Mouse (Mus musculus) forebrain, embryonic 12.5 days (tissue): ENCODE measurements around the gene Slc38a9. TPM values are rescaled to one million over a fixed set of nuclear protein-coding genes. Genes with fewer than 3 reads are reported as not detected.
"Not testable (repeated sequence)": the region's sequence is repeated elsewhere in the genome, so short reads cannot be mapped to it uniquely, and the experiment has no call there.

Experiments
- ATAC-seq: fragments of 200-750 bp; cut with Nextera tagmentation; 2 replicates; pipeline ENCODE4 v1.8.0; 2017; ENCODE audit warnings: moderate TSS enrichment; ENCODE audit not compliant: low FRiP score
- H3K27ac ChIP-seq: fragments of 300-500 bp; sonication (generic); 2 replicates; pipeline ENCODE4 v1.5.1; 2016; ENCODE audit warnings: mild to moderate bottlenecking
- H3K27me3 ChIP-seq: fragments of 300-500 bp; sonication (generic); 2 replicates; pipeline ENCODE4 v1.6.1; 2016; ENCODE audit warnings: mild to moderate bottlenecking
- H3K36me3 ChIP-seq: fragments of 300-500 bp; sonication (generic); replicated peaks from 2 replicates; pipeline ENCODE4 v1.6.1; 2016; ENCODE audit warnings: mild to moderate bottlenecking
- H3K4me1 ChIP-seq: fragments of 300-500 bp; sonication (generic); 2 replicates; pipeline ENCODE4 v1.6.1; 2016
- H3K4me2 ChIP-seq: fragments of 300-500 bp; sonication (generic); 2 replicates; pipeline ENCODE4 v1.6.1; 2016; ENCODE audit warnings: mild to moderate bottlenecking, moderate library complexity
- H3K4me3 ChIP-seq: fragments of 300-500 bp; sonication (generic); replicated peaks from 2 replicates; pipeline ENCODE4 v1.5.1; 2016; ENCODE audit warnings: mild to moderate bottlenecking
- H3K9ac ChIP-seq: fragments of 300-500 bp; sonication (generic); 2 replicates; pipeline ENCODE4 v1.6.1; 2016; ENCODE audit warnings: mild to moderate bottlenecking
- H3K9me3 ChIP-seq: fragments of 300-500 bp; sonication (generic); 2 replicates; pipeline ENCODE4 v1.6.1; 2016
- WGBS: fragments of 180-500 bp; shearing (Covaris S2); methylation state at CpG from one replicate; pipeline ENCODE4 v1.1.7; 2016; 5-methylcytosine and 5-hydroxymethylcytosine counted together
- polyA plus RNA-seq: library from polyadenylated mRNA; unstranded; fragments of >200 nt; fragmentation: Nextera tagmentation; extraction: Ambion mirVana; gene quantifications from 2 replicates; pipeline ENCODE4 v1.2.1, GENCODE M21; 2016

The Slc38a9 gene
- polyA plus RNA-seq, 1 experiment from 2014 or later: 22.2 TPM

- ATAC-seq: no peak
- WGBS: 97% methylated on average over 10 of the region's 10 CpGs
Observed at GRCm38 (mm10) chr13:112692870-112693553, 32.5 kb downstream of the Slc38a9 start.

DNA sequence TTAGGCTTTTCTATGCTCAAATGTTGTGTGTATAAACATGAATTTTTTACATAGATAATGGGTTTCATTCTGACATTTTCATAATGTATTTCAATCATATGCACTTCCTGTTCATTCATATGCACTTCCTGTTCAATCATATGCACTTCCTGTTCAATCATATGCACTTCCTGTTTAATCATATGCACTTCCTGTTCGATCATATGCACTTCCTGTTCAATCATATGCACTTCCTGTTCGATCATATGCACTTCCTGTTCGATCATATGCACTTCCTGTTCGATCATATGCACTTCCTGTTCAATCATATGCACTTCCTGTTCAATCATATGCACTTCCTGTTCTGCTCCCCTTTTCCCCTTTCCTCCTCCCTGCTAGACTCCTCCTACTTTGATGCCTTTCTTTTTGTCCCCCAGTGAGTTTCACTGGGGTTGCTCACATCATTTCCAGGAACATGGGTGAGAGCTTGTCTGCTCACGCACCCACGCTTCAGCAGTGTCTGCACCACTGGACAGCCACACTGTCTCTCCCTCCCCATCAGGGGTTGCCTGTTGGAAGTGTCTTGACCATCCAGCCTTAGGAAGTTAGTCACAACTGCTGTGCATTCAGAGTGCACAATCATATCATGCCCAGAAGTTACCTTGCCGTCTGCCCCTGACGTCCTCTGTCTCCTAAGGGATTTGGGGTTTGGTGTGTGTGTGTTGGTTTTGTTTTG is 35.1 kb downstream of the Slc38a9 start:
- no peak overlapping the region for H3K4me2 ChIP-seq
- H3K4me3 ChIP-seq: no peak overlapping the region
- no peaks in the 10 kb centered on the region for H3K4me1 ChIP-seq
- WGBS: 94% methylated on average over 8 of the region's 8 CpGs
- H3K27ac ChIP-seq: no peak overlapping the region
- H3K9me3 ChIP-seq: 0 out of 2 replicates have a peak, but pooled peaks cover 4% of the 10 kb centered on the region
- no peak overlapping the region for H3K9ac ChIP-seq
- H3K27me3 ChIP-seq: no peaks in the 10 kb centered on the region
- no peak for ATAC-seq
- peaks cover 24% of the 10 kb centered on the region for H3K36me3 ChIP-seq

More at GRCm38 (mm10) chr13:112692870-112693553, 32.5 kb downstream of the Slc38a9 start:
- Histone ChIP-seq H3K9me3 (0 out of 2 replicates have a peak, but pooled peaks cover 4% of the 10 kb centered on the region), H3K36me3 (peaks cover 8% of the 10 kb centered on the region), H3K4me1 (no peaks in the 10 kb centered on the region), H3K9ac (no peak overlapping the region), H3K4me2 (no peak overlapping the region), H3K27me3 (no peaks in the 10 kb centered on the region), H3K27ac (no peak overlapping the region), H3K4me3 (no peak overlapping the region)

DNA sequence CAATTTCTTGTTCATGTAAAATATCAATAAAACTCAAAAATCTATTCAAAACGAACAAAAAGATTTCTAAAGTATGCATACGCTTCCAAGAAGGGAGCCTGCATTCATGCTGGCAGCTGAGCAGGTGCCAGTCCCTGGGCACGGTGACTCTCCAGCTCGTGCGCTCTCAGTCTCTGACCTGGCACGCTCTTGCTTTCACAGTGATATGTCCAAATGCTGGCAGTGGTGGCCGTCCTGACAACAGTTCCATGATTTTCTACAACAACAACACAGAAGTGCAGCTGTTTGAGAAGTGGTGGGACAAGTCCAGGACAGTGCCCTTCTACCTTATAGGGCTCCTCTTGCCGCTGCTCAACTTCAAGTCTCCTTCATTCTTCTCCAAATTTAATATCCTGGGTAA is 40.7 kb downstream of the Slc38a9 start:
- 90% methylated on average over 8 of the region's 8 CpGs for whole genome bisulfite sequencing
- Histone ChIP-seq H3K27ac (no peak overlapping the region), H3K9me3 (no peaks in the 10 kb centered on the region), H3K36me3 (peaks cover 16% of the 10 kb centered on the region), H3K9ac (no peak overlapping the region), H3K4me2 (no peak overlapping the region), H3K4me3 (no peak overlapping the region), H3K4me1 (no peaks in the 10 kb centered on the region), H3K27me3 (no peaks in the 10 kb centered on the region)
- ATAC-seq: no peak

DNA sequence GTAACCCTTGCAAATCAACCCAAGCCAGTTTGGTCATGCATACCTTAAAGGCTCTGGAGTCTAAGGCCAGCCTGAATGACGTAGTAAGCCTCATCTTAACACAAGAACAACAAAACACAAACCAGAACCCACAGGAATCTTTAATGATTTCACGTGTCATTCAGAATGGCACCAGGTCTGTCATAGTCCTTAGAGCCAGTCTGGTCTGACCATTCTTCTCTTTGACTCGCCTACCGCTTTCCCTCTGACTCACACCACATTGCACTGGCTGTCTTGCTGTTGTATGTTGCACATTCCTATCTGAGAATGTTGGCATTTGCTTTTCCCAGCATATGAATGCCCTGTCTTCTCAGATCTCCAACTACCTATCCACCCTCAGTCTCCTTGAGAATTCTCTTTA is 45.8 kb downstream of the Slc38a9 start:
- Histone ChIP-seq H3K4me1 (no peaks in the 10 kb centered on the region), H3K9me3 (no peaks in the 10 kb centered on the region), H3K27me3 (no peaks in the 10 kb centered on the region), H3K9ac (no peak overlapping the region), H3K4me2 (no peak overlapping the region), H3K27ac (no peak overlapping the region), H3K4me3 (no peak overlapping the region), H3K36me3 (no peaks in the 10 kb centered on the region; the same call in 1 of the 2 replicates)
- ATAC-seq: no peak
- WGBS: 85% methylated on average over 4 of the region's 4 CpGs

DNA sequence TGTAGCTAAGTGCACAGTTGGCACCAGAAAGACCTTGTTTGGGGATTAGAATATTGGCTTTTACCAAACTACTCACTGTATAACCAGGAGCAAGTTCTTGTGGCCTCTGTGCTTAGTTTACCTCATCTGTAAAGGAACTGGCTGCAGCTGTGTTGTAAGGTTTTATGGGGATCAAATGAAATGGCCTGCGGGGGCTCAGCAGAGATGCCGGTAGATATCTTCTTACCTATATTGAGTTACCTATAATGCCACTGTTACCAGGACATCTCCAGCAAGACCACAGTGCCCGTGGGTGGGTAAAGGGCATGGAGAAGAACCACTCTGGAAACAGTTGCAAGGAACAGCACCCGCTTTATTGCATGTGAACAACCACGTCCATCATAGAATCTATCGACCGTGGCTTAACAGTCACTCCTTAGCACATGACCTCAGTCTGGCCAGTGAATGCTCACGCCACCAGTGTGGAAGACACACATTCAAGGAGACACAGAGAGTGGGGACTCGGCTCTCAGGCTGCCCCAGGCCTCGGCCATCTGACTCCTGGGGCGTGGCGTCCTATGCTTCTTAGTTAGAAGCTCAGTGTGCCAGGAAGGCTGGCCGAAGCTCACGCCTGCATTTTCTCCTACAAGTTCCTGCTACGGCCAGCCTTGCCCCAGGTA is 59.7 kb downstream of the Slc38a9 start:
- peaks cover 9% of the 10 kb centered on the region; the same call in 1 of the 2 replicates for H3K36me3 ChIP-seq
- no peak overlapping the region for H3K4me3 ChIP-seq
- no peaks in the 10 kb centered on the region for H3K27me3 ChIP-seq
- peaks cover 9% of the 10 kb centered on the region for H3K4me1 ChIP-seq
- no peak overlapping the region for H3K4me2 ChIP-seq
- WGBS: 91% methylated on average over 15 of the region's 15 CpGs
- H3K27ac ChIP-seq: no peak overlapping the region
- no peak overlapping the region for H3K9ac ChIP-seq
- ATAC-seq: no peak
- H3K9me3 ChIP-seq: no peaks in the 10 kb centered on the region

GRCm38 (mm10) chr13:112721946-112722729 is 61.6 kb downstream of the Slc38a9 start:
- ATAC-seq: no peak
- H3K9me3 ChIP-seq: no peaks in the 10 kb centered on the region
- H3K4me3 ChIP-seq: no peak overlapping the region
- H3K27ac ChIP-seq: no peak overlapping the region
- no peaks in the 10 kb centered on the region for H3K27me3 ChIP-seq
- no peak overlapping the region for H3K4me2 ChIP-seq
- H3K9ac ChIP-seq: no peak overlapping the region
- WGBS: 17% methylated on average over 9 of the region's 9 CpGs
- H3K36me3 ChIP-seq: peaks cover 9% of the 10 kb centered on the region; the same call in 1 of the 2 replicates
- peaks cover 9% of the 10 kb centered on the region for H3K4me1 ChIP-seq

GRCm38 (mm10) chr13:112724260-112724659 is 63.7 kb downstream of the Slc38a9 start:
- H3K27me3 ChIP-seq, H3K4me2 ChIP-seq, H3K9ac ChIP-seq, H3K27ac ChIP-seq, H3K4me3 ChIP-seq, H3K36me3 ChIP-seq, H3K4me1 ChIP-seq, ATAC-seq, H3K9me3 ChIP-seq: not testable (repeated sequence)

GRCm38 (mm10) chr13:112726002-112726401 is 65.5 kb downstream of the Slc38a9 start:
- WGBS: 87% methylated on average over 3 of the region's 3 CpGs
- H3K27ac ChIP-seq: no peak overlapping the region
- no peak overlapping the region for H3K9ac ChIP-seq
- no peak overlapping the region for H3K4me3 ChIP-seq
- H3K9me3 ChIP-seq: no peaks in the 10 kb centered on the region
- H3K36me3 ChIP-seq: 0 out of 2 replicates have a peak, but pooled peaks cover 3% of the 10 kb centered on the region
- ATAC-seq: no peak
- H3K4me2 ChIP-seq: no peak overlapping the region
- peaks cover 9% of the 10 kb centered on the region for H3K4me1 ChIP-seq
- H3K27me3 ChIP-seq: no peaks in the 10 kb centered on the region

GRCm38 (mm10) chr13:112733311-112733710 is 72.8 kb downstream of the Slc38a9 start:
- Histone ChIP-seq H3K27ac (no peak overlapping the region), H3K4me1 (no peaks in the 10 kb centered on the region), H3K4me3 (no peak overlapping the region), H3K9me3 (no peaks in the 10 kb centered on the region), H3K36me3 (no peaks in the 10 kb centered on the region), H3K27me3 (no peaks in the 10 kb centered on the region), H3K4me2 (no peak overlapping the region), H3K9ac (no peak overlapping the region)
- no peak for ATAC-seq
- WGBS: 91% methylated on average over 12 of the region's 12 CpGs

DNA sequence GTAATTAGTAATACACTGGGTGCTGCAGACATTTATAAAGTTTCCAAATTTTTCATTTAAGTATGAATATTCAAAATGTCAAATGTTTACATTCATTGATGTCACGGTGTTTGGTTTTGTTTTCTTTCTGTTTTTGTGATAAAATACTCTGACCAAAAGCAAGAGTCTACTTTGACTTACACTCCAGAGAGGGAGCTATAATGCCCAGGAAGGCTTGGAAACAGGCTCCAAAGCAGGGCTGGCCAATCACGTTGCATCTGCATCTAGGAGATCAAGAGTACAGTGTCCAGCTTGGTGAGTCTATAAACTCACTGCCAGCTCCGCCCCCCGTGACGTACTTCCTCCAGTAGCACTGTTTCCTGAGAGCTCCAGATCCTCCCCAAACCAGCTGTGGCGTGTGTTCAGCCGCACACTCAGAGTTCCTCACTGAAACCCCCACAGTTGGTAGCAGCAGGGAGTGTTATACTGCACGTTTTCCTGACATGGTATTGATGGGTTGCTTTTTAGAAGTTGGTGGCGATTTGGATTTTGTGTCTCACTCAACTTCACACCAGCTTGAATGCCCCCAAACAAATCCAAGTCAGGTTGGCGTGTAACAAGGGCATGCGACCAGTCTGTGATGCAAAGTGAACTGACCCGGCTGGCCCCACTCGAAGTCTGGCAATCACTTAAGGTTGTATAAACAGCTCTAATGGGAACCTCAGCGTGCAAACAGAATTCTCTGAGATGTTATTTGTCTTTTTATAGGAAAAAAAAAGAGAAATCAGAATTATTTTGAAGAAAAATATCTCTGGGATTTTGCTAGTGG is 74.6 kb downstream of the Slc38a9 start:
- Histone ChIP-seq H3K4me2 (no peak overlapping the region), H3K9ac (no peak overlapping the region), H3K27me3 (no peaks in the 10 kb centered on the region), H3K9me3 (no peaks in the 10 kb centered on the region), H3K36me3 (no peaks in the 10 kb centered on the region), H3K4me3 (no peak overlapping the region), H3K4me1 (no peaks in the 10 kb centered on the region), H3K27ac (no peak overlapping the region)
- 86% methylated on average over 14 of the region's 14 CpGs for WGBS
- no peak for ATAC-seq

DNA sequence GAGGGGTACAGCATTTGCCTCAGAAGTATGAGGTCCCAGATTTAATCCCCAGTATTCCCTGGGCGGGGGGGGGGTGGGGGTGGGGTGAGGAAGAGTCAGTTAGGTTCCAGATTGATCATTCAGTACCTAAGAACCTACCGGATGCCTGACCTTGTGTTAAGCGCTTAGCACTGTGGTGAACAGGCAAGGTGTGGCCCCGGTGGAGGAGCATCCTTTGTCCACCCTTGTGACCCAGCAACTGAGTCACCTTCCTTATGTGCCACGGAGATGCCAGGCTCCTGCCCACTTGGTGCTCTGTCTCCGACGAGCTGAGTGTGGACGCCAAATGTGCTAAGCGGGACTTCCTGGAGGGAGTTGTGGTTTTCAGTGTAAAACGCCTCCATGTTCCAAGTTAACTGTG is 75.9 kb downstream of the Slc38a9 start:
- ATAC-seq: no peak
- Histone ChIP-seq H3K4me3 (no peak overlapping the region), H3K9ac (no peak overlapping the region), H3K4me1 (no peaks in the 10 kb centered on the region), H3K4me2 (no peak overlapping the region), H3K36me3 (no peaks in the 10 kb centered on the region), H3K27ac (no peak overlapping the region), H3K9me3 (no peaks in the 10 kb centered on the region), H3K27me3 (no peaks in the 10 kb centered on the region)
- 85% methylated on average over 10 of the region's 10 CpGs for WGBS
